Mouse (Mus musculus) forebrain, embryonic 14.5 days (tissue): ENCODE data around the gene Notch1. TPM values are rescaled to one million over a fixed set of nuclear protein-coding genes. Genes with fewer than 3 reads are reported as not detected.

Source experiments
- ATAC-seq: fragments of 200-750 bp; cut with Nextera tagmentation; 2 replicates; pipeline ENCODE4 v1.8.0; 2017; ENCODE audit warnings: mild to moderate bottlenecking, moderate library complexity
- DNase-seq: peaks from one replicate; pipeline ENCODE4 v3.0.0-alpha.2; 2015; ENCODE audit warnings: low spot score
- H3K27ac ChIP-seq: fragments of 300-500 bp; sonication (generic); 2 replicates; pipeline ENCODE4 v1.5.1; 2014; ENCODE audit warnings: low read depth, mild to moderate bottlenecking, control low read depth, low read length, moderate library complexity
- H3K27me3 ChIP-seq: fragments of 300-500 bp; sonication (generic); replicated peaks from 2 replicates; pipeline ENCODE4 v1.6.1; 2014; ENCODE audit warnings: low read length, control low read depth, mixed read lengths; ENCODE audit not compliant: control insufficient read depth, insufficient read depth
- H3K36me3 ChIP-seq: fragments of 300-500 bp; sonication (generic); 2 replicates; pipeline ENCODE4 v1.6.1; 2014; ENCODE audit warnings: low read length, control low read depth; ENCODE audit not compliant: control insufficient read depth, insufficient read depth
- H3K4me1 ChIP-seq: fragments of 300-500 bp; sonication (generic); 2 replicates; pipeline ENCODE4 v1.6.1; 2014; ENCODE audit warnings: antibody characterized with exemption, low read length, control low read depth; ENCODE audit not compliant: control insufficient read depth, insufficient read depth
- H3K4me2 ChIP-seq: fragments of 300-500 bp; sonication (generic); 2 replicates; pipeline ENCODE4 v1.6.1; 2014; ENCODE audit warnings: mild to moderate bottlenecking, control low read depth, low read length
- H3K4me3 ChIP-seq: fragments of 300-500 bp; sonication (generic); 2 replicates; pipeline ENCODE4 v1.5.1; 2014; ENCODE audit warnings: low read depth, low read length, control low read depth
- H3K9ac ChIP-seq: fragments of 300-500 bp; sonication (generic); 2 replicates; pipeline ENCODE4 v1.6.1; 2014; ENCODE audit warnings: mild to moderate bottlenecking, low read length, control low read depth, moderate library complexity
- H3K9me3 ChIP-seq: fragments of 300-500 bp; sonication (generic); replicated peaks from 2 replicates; pipeline ENCODE4 v1.6.1; 2016; ENCODE audit warnings: low read length, control low read depth, mixed read lengths; ENCODE audit not compliant: control insufficient read depth
- WGBS: fragments of 180-500 bp; shearing (Covaris S2); extraction: QIAGEN DNeasy Blood & Tissue Kit; methylation state at CpG from one replicate; pipeline ENCODE4 v1.1.7; 2014; 5-methylcytosine and 5-hydroxymethylcytosine counted together
- polyA plus RNA-seq: library from polyadenylated mRNA; unstranded; fragments of >200 nt; fragmentation: Nextera tagmentation; extraction: Ambion mirVana; gene quantifications from 2 replicates; pipeline ENCODE4 v1.2.1, GENCODE M21; 2014

The Notch1 gene
- polyA plus RNA-seq, 1 experiment from 2014 or later: 32.3 TPM

DNA sequence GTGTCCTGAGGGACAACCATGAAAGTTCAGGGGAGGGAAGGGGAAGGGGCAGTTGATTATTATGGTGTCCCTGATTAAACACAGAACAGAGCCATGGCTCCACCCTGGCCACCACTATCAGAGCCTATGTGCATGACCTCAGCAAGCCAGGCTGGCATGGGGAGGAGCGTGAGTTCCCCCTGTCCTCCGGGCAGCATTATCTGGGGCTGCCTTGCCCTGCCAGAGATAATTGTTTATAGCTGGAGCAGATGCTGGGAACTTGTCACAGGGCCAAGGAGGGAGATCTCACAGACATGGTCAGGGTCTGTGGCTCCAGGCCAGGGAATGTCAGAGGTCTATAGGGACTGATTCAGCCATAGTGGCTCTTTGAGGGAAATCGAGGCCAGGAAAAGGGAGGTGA is 34.3 kb upstream of the Notch1 start:
- Histone ChIP-seq H3K4me2 (no peak overlapping the region), H3K27ac (no peak overlapping the region), H3K36me3 (no peaks in the 10 kb centered on the region), H3K9me3 (no peaks in the 10 kb centered on the region), H3K4me1 (peaks cover 6% of the 10 kb centered on the region; the same call in 1 of the 2 replicates), H3K9ac (no peak overlapping the region), H3K4me3 (no peak overlapping the region), H3K27me3 (no peaks in the 10 kb centered on the region)
- no peak for ATAC-seq
- no peak for DNase-seq
- 64% methylated on average over 3 of the region's 3 CpGs for WGBS

DNA sequence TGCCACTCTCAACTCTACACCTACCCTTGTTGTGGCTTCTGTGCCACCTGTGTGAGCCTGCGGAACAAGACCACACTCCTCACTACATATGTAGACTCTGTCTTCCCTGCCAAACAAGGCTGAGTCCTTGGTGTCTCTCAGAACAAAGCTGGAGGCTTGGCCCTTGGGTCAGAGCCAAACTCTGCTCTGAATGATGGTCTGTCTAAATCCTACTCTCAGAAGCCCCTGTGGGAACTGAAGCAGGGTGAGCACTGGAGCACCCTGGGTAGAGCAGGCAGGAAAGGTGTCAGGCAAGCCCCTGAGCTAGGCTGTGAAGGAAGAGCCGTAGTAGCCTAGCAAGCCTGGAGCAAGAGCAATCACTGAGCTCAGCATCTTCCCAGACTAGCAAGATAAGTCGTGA is 33.7 kb upstream of the Notch1 start:
- Histone ChIP-seq H3K27ac (no peak overlapping the region), H3K36me3 (no peaks in the 10 kb centered on the region), H3K9ac (no peak overlapping the region), H3K4me1 (peaks cover 6% of the 10 kb centered on the region; the same call in 1 of the 2 replicates), H3K9me3 (no peaks in the 10 kb centered on the region), H3K4me2 (no peak overlapping the region), H3K27me3 (no peaks in the 10 kb centered on the region), H3K4me3 (no peak overlapping the region)
- ATAC-seq: no peak
- no peak for DNase-seq
- WGBS: 78% methylated on average over 3 of the region's 3 CpGs

DNA sequence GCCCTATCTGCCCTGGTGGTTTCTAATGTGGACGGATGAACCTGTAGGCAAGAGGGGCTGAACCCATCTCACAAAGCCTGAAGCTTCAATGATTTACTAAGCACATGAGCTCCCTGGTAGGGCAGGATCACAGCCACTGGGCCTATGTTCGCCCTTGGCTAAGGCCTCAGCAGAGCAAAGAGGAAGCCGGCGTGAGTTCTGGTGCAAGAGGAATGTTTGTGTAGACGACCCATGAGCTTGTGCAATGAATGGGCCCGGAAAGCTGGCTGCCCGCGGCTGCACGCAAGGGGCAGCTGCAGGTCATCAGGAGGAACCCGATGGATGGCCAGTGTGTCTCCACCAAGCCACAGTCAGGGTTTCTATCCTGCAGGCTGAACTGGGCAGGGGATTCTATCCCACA is 33.3 kb upstream of the Notch1 start:
- WGBS: 82% methylated on average over 10 of the region's 10 CpGs
- Histone ChIP-seq H3K4me3 (no peak overlapping the region), H3K36me3 (no peaks in the 10 kb centered on the region), H3K4me1 (peaks cover 6% of the 10 kb centered on the region; the same call in 1 of the 2 replicates), H3K4me2 (no peak overlapping the region), H3K27ac (no peak overlapping the region), H3K9ac (no peak overlapping the region), H3K9me3 (no peaks in the 10 kb centered on the region), H3K27me3 (no peaks in the 10 kb centered on the region)
- ATAC-seq: no peak
- no peak for DNase-seq

DNA sequence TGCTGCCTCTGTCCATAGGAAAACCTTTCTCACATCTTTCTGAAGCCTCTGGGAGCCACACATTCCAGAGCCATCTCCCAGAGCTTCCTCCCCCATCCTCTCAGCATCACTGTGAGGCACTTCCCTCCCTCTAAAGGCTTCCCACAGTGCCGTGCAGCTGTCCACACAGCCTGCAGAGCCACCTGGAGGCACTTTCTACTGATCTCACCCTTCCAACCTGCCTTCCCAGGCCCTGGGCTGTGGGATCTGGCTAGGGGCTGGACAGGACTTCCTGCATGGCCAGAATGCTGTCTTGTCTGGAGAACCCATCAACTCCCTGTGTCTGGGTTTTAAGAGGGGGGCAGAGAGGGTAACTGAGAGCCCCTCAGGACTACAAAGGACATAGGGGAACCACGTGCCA is 31.0 kb upstream of the Notch1 start:
- DNase-seq: no peak
- Histone ChIP-seq H3K9ac (no peak overlapping the region), H3K4me3 (no peak overlapping the region), H3K9me3 (no peaks in the 10 kb centered on the region), H3K27me3 (no peaks in the 10 kb centered on the region), H3K27ac (no peak overlapping the region), H3K36me3 (no peaks in the 10 kb centered on the region), H3K4me2 (no peak overlapping the region), H3K4me1 (peaks cover 6% of the 10 kb centered on the region; the same call in 1 of the 2 replicates)
- ATAC-seq: no peak; the same call in 1 of the 2 replicates
- 36% methylated on average over 2 of the region's 2 CpGs for WGBS

- H3K4me2 ChIP-seq: no peak overlapping the region
- H3K4me3 ChIP-seq: no peak overlapping the region
- peaks cover 13% of the 10 kb centered on the region for H3K4me1 ChIP-seq
- H3K9ac ChIP-seq: no peak overlapping the region
- H3K36me3 ChIP-seq: no peaks in the 10 kb centered on the region
- ATAC-seq (no peak), DNase-seq (no peak)
- no peaks in the 10 kb centered on the region for H3K9me3 ChIP-seq
- H3K27ac ChIP-seq: no peak overlapping the region
- no peaks in the 10 kb centered on the region for H3K27me3 ChIP-seq
- WGBS: 67% methylated on average over 3 of the region's 3 CpGs
These were observed 27.8 kb upstream of the Notch1 start for GRCm38 (mm10) chr2:26544265-26544664.

DNA sequence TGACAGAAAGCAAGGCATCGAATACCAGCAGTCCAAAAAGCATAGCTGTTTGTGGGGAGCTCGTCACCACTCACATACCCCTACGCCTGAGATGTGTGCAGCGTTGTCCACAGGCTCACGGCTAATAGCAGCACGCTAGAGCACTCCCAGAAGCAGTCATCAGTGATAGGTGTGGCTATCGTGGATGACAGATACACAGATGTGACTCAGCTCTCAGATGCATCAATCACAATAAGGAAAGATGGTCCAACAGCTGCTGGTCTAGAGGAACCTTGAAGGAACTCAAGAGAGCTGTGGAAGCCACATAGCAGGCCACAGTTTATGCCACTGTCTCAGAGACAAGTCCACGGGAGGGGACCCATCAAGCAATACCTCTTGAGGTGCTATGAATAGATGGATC is 27.3 kb upstream of the Notch1 start:
- Histone ChIP-seq H3K4me2 (no peak overlapping the region), H3K27me3 (no peaks in the 10 kb centered on the region), H3K27ac (no peak overlapping the region), H3K9me3 (no peaks in the 10 kb centered on the region), H3K9ac (no peak overlapping the region), H3K36me3 (no peaks in the 10 kb centered on the region), H3K4me1 (peaks cover 13% of the 10 kb centered on the region), H3K4me3 (no peak overlapping the region)
- 92% methylated on average over 8 of the region's 8 CpGs for WGBS
- ATAC-seq: no peak
- no peak for DNase-seq

DNA sequence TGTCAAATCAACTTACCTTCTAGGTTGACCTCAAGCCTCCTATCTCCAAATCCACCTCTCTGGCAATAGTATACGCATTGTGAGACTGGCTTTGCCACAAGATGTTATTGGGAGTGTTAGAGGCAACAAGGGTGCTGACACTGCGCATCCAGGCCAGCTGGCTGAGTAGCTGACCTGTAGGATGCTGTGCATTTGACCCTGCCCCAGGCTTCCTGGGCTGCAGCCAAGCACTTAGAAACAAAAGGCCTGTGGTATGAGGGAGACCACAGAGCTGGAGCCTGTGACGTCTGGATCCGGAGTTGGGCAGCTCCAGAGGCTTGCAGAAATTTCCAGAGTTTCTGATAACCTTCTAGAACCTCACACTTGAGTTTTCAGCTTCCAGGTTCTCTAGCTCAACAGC is 26.7 kb upstream of the Notch1 start:
- Histone ChIP-seq H3K27ac (peak overlapping the region; percentile 15; the same call in 1 of the 2 replicates), H3K4me2 (no peak overlapping the region), H3K4me3 (no peak overlapping the region), H3K9ac (no peak overlapping the region), H3K27me3 (no peaks in the 10 kb centered on the region), H3K36me3 (no peaks in the 10 kb centered on the region), H3K4me1 (peaks cover 13% of the 10 kb centered on the region), H3K9me3 (no peaks in the 10 kb centered on the region)
- WGBS: 72% methylated on average over 4 of the region's 4 CpGs
- ATAC-seq (no peak), DNase-seq (no peak)

DNA sequence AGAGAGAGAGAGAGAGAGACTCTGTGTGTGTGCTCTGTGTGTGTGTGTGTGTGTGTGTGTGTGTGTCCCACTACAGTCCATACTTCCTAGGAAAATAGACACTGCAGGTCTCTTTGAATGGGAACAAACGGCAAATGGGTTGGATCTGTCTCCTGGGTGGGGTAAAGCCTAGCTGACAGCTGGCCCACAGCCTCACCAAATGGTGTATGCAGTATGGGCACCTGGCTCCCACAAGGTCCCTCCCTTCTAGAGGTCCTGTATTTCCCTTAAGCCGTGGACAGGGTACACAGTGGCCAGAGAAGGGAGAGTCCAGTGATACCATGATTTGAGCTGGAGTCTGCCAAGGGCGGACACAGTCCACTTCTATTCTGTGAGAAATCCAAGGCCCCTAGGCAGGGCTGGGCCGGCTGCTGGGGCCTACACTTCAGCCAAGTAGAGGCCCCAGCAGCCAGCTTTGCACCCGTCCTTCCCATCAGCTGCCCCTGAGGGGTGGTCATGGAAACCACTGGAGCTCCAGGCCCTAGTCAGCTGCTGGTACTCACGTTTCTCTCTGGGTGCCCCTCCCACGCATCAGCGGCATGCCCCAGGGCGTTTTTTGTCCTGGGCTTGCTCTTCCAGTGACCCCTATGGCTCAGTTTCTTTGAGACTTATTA is 24.9 kb upstream of the Notch1 start:
- H3K9ac ChIP-seq: no peak overlapping the region; the same call in 1 of the 2 replicates
- ATAC-seq: peak; percentile 44; the same call in 1 of the 2 replicates
- 37% methylated on average over 9 of the region's 9 CpGs for WGBS
- H3K4me3 ChIP-seq: no peak overlapping the region
- DNase-seq: no peak
- H3K27me3 ChIP-seq: no peaks in the 10 kb centered on the region
- peaks cover 14% of the 10 kb centered on the region for H3K4me1 ChIP-seq
- H3K27ac ChIP-seq: no peak overlapping the region
- no peaks in the 10 kb centered on the region for H3K36me3 ChIP-seq
- H3K9me3 ChIP-seq: no peaks in the 10 kb centered on the region
- no peak overlapping the region for H3K4me2 ChIP-seq

GRCm38 (mm10) chr2:26540721-26541120 is 24.3 kb upstream of the Notch1 start:
- H3K27ac ChIP-seq: no peak overlapping the region
- no peak overlapping the region for H3K4me3 ChIP-seq
- no peaks in the 10 kb centered on the region for H3K9me3 ChIP-seq
- peak overlapping the region; percentile 35 for H3K9ac ChIP-seq
- DNase-seq: no peak
- no peak for ATAC-seq
- H3K4me2 ChIP-seq: no peak overlapping the region
- H3K4me1 ChIP-seq: peaks cover 20% of the 10 kb centered on the region
- 20% methylated on average over 7 of the region's 7 CpGs for WGBS
- no peaks in the 10 kb centered on the region for H3K36me3 ChIP-seq
- H3K27me3 ChIP-seq: no peaks in the 10 kb centered on the region
